Mouse (Mus musculus) intestine, embryonic 16.5 days (tissue): ENCODE measurements around the gene Slc43a3. TPM values are rescaled to one million over a fixed set of nuclear protein-coding genes. Genes with fewer than 3 reads are reported as not detected.

Experiments
- ATAC-seq: fragments of 200-750 bp; cut with Nextera tagmentation; 2 replicates; pipeline ENCODE4 v1.8.0; 2017; ENCODE audit warnings: moderate TSS enrichment, moderate library complexity
- H3K27ac ChIP-seq: fragments of 300-500 bp; sonication (generic); 2 replicates; pipeline ENCODE4 v1.5.1; 2014; ENCODE audit warnings: mild to moderate bottlenecking, low read length
- H3K27me3 ChIP-seq: fragments of 300-500 bp; sonication (generic); replicated peaks from 2 replicates; pipeline ENCODE4 v1.6.1; 2014; ENCODE audit warnings: low read length, control low read depth, mixed read lengths; ENCODE audit not compliant: control insufficient read depth, insufficient read depth
- H3K36me3 ChIP-seq: fragments of 300-500 bp; sonication (generic); 2 replicates; pipeline ENCODE4 v1.6.1; 2014; ENCODE audit warnings: low read length, control low read depth; ENCODE audit not compliant: control insufficient read depth, insufficient read depth
- H3K4me1 ChIP-seq: fragments of 300-500 bp; sonication (generic); 2 replicates; pipeline ENCODE4 v1.6.1; 2014; ENCODE audit warnings: low read length, control low read depth, mixed read lengths; ENCODE audit not compliant: control insufficient read depth, insufficient read depth
- H3K4me2 ChIP-seq: fragments of 300-500 bp; sonication (generic); 2 replicates; pipeline ENCODE4 v1.6.1; 2014; ENCODE audit warnings: low read depth, low read length, control low read depth
- H3K4me3 ChIP-seq: fragments of 300-500 bp; sonication (generic); 2 replicates; pipeline ENCODE4 v1.5.1; 2014; ENCODE audit warnings: mild to moderate bottlenecking, low read length
- H3K9ac ChIP-seq: fragments of 300-500 bp; sonication (generic); 2 replicates; pipeline ENCODE4 v1.6.1; 2014; ENCODE audit warnings: low read depth, low read length
- H3K9me3 ChIP-seq: fragments of 300-500 bp; sonication (generic); 2 replicates; pipeline ENCODE4 v1.6.1; 2016; ENCODE audit warnings: low read length, control low read depth; ENCODE audit not compliant: control insufficient read depth
- WGBS: fragments of 180-500 bp; shearing (Covaris S2); extraction: QIAGEN DNeasy Blood & Tissue Kit; methylation state at CpG from one replicate; pipeline ENCODE4 v1.1.7; 2014; 5-methylcytosine and 5-hydroxymethylcytosine counted together
- polyA plus RNA-seq: library from polyadenylated mRNA; unstranded; fragments of >200 nt; fragmentation: Nextera tagmentation; extraction: Ambion mirVana; gene quantifications from 2 replicates; pipeline ENCODE4 v1.2.1, GENCODE M21; 2015

Gene Slc43a3
- polyA plus RNA-seq, 1 experiment from 2014 or later: 47.7 TPM

GRCm38 (mm10) chr2:84962906-84963507, 26.6 kb downstream of the Slc43a3 start:
- Histone ChIP-seq H3K36me3 (no peaks in the 10 kb centered on the region), H3K9ac (no peak overlapping the region), H3K27me3 (no peaks in the 10 kb centered on the region), H3K4me3 (no peak overlapping the region), H3K4me1 (no peaks in the 10 kb centered on the region), H3K4me2 (no peak overlapping the region), H3K9me3 (no peaks in the 10 kb centered on the region), H3K27ac (no peak overlapping the region)
- 36% methylated on average over 6 of the region's 6 CpGs for WGBS
- ATAC-seq: no peak

GRCm38 (mm10) chr2:84964111-84964801, 27.9 kb downstream of the Slc43a3 start:
- Histone ChIP-seq H3K4me1 (no peaks in the 10 kb centered on the region), H3K9me3 (no peaks in the 10 kb centered on the region), H3K9ac (no peak overlapping the region), H3K27ac (no peak overlapping the region), H3K4me2 (no peak overlapping the region), H3K4me3 (no peak overlapping the region), H3K36me3 (no peaks in the 10 kb centered on the region), H3K27me3 (no peaks in the 10 kb centered on the region)
- no peak for ATAC-seq
- 84% methylated on average over 7 of the region's 7 CpGs for WGBS

- Histone ChIP-seq H3K9me3 (no peaks in the 10 kb centered on the region), H3K36me3 (no peaks in the 10 kb centered on the region), H3K4me2 (no peak overlapping the region), H3K27ac (no peak overlapping the region), H3K4me3 (no peak overlapping the region), H3K4me1 (no peaks in the 10 kb centered on the region), H3K9ac (no peak overlapping the region), H3K27me3 (no peaks in the 10 kb centered on the region)
- 86% methylated on average over 5 of the region's 5 CpGs for WGBS
- no peak for ATAC-seq
Observed at GRCm38 (mm10) chr2:84967318-84967991, 31.1 kb downstream of the Slc43a3 start.

GRCm38 (mm10) chr2:84975580-84975979, 39.2 kb downstream of the Slc43a3 start:
- Histone ChIP-seq H3K4me1 (no peaks in the 10 kb centered on the region), H3K27ac (no peak overlapping the region), H3K9me3 (no peaks in the 10 kb centered on the region), H3K4me3 (no peak overlapping the region), H3K27me3 (no peaks in the 10 kb centered on the region), H3K36me3 (no peaks in the 10 kb centered on the region), H3K9ac (no peak overlapping the region), H3K4me2 (no peak overlapping the region)
- no peak for ATAC-seq
- 81% methylated on average over 2 of the region's 2 CpGs for WGBS

GRCm38 (mm10) chr2:84980188-84980587, 43.8 kb downstream of the Slc43a3 start, which contains the start of gene Prg2:
TSS of gene Prg2 (plus strand) at chr2:84980461.
- Histone ChIP-seq H3K4me2 (no peak within 1 kb of the TSS), H3K36me3 (no peaks in the 10 kb centered on the region), H3K4me3 (no peak within 1 kb of the TSS), H3K9me3 (no peaks in the 10 kb centered on the region), H3K27ac (no peak within 1 kb of the TSS), H3K27me3 (no peaks in the 10 kb centered on the region), H3K9ac (no peak within 1 kb of the TSS), H3K4me1 (no peaks in the 10 kb centered on the region)
- ATAC-seq: no peak
- WGBS: 52% methylated on average over 1 of the region's 1 CpGs

GRCm38 (mm10) chr2:84987930-84988329, 51.6 kb downstream of the Slc43a3 start, which contains the start of gene Prg3:
TSS of gene Prg3 (plus strand) at chr2:84988215.
- WGBS: 75% methylated on average over 1 of the region's 1 CpGs
- no peak within 1 kb of the TSS for H3K27ac ChIP-seq
- no peak within 1 kb of the TSS for H3K9ac ChIP-seq
- H3K4me1 ChIP-seq: no peaks in the 10 kb centered on the region
- no peak within 1 kb of the TSS for H3K4me2 ChIP-seq
- H3K27me3 ChIP-seq: no peaks in the 10 kb centered on the region
- no peaks in the 10 kb centered on the region for H3K36me3 ChIP-seq
- no peak for ATAC-seq
- H3K9me3 ChIP-seq: no peaks in the 10 kb centered on the region
- no peak within 1 kb of the TSS for H3K4me3 ChIP-seq

- ATAC-seq: no peak
- Histone ChIP-seq H3K36me3 (no peaks in the 10 kb centered on the region), H3K9ac (no peak overlapping the region), H3K4me1 (no peaks in the 10 kb centered on the region), H3K9me3 (no peaks in the 10 kb centered on the region), H3K4me2 (no peak overlapping the region), H3K27me3 (no peaks in the 10 kb centered on the region), H3K4me3 (no peak overlapping the region), H3K27ac (no peak overlapping the region)
- 81% methylated on average over 2 of the region's 2 CpGs for WGBS
Observed at GRCm38 (mm10) chr2:84996376-84996775, 60.0 kb downstream of the Slc43a3 start.

GRCm38 (mm10) chr2:84999486-85000181, 63.3 kb downstream of the Slc43a3 start:
- Histone ChIP-seq H3K27ac (no peak overlapping the region), H3K4me1 (no peaks in the 10 kb centered on the region), H3K27me3 (no peaks in the 10 kb centered on the region), H3K4me2 (no peak overlapping the region), H3K9ac (no peak overlapping the region), H3K4me3 (no peak overlapping the region), H3K36me3 (no peaks in the 10 kb centered on the region), H3K9me3 (no peaks in the 10 kb centered on the region)
- peak; percentile 53; the same call in 1 of the 2 replicates for ATAC-seq
- WGBS: 79% methylated on average over 3 of the region's 3 CpGs

GRCm38 (mm10) chr2:85001497-85001896, 65.1 kb downstream of the Slc43a3 start:
- no peak overlapping the region for H3K4me3 ChIP-seq
- H3K4me1 ChIP-seq: no peaks in the 10 kb centered on the region
- WGBS: 58% methylated on average over 13 of the region's 13 CpGs
- H3K9ac ChIP-seq: no peak overlapping the region
- no peaks in the 10 kb centered on the region for H3K9me3 ChIP-seq
- peak overlapping the region; percentile 31; the same call in 1 of the 2 replicates for H3K27ac ChIP-seq
- no peak overlapping the region for H3K4me2 ChIP-seq
- H3K36me3 ChIP-seq: no peaks in the 10 kb centered on the region
- no peak for ATAC-seq
- H3K27me3 ChIP-seq: no peaks in the 10 kb centered on the region
